Mouse (Mus musculus) lung, adult 2 months (tissue): Measurements from ENCODE around the gene Fibin.

ENCODE experiments used
- CTCF ChIP-seq: fragments of 200-500 bp; IDR thresholded peaks from 2 replicates; pipeline ENCODE4 v1.5.1; 2011; ENCODE audit warnings: mild to moderate bottlenecking, low read length, control low read depth; ENCODE audit not compliant: insufficient read depth
- POLR2A ChIP-seq: fragments of 200-500 bp; IDR thresholded peaks from 2 replicates; pipeline ENCODE4 v1.6.1; 2011; ENCODE audit warnings: low read depth, mild to moderate bottlenecking, control low read depth, low read length, borderline replicate concordance; ENCODE audit errors: extremely low read depth

- TF ChIP-seq CTCF (no peak), POLR2A (no peak)
These were observed 34.0 kb downstream of the Fibin start for GRCm38 (mm10) chr2:110328953-110329352.
